Mouse (Mus musculus) bone marrow, adult 2 months (tissue): ENCODE data around the gene Aacs.

Experiments used
- CTCF ChIP-seq: fragments of 200-500 bp; IDR thresholded peaks from 2 replicates; pipeline ENCODE4 v1.5.1; 2011; ENCODE audit warnings: low read length, control low read depth; ENCODE audit not compliant: control insufficient read depth, insufficient read depth
- POLR2A ChIP-seq: fragments of 200-500 bp; IDR thresholded peaks from 2 replicates; pipeline ENCODE4 v1.6.1; 2011; ENCODE audit warnings: low read depth, mild to moderate bottlenecking, control low read depth, low read length, borderline replicate concordance; ENCODE audit not compliant: control insufficient read depth

DNA sequence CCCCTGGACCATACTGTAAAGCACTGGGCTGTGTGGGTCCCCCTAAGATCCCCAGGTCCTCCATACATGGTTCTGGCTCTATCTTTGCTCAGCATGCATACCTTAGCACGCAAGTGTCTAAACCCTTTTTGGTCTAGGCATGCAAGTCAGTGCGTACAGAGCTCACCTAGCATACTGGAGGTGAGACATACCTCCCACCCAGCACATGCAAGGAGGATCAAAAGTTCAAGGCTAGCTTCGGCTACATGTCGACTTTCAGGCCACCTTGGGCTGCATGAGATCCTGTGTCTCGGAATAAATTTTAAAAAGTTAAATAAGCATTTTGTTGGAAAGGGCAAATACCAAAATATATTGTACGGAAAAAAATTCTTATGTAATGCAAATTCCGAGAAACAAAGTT lies 10.4 kb upstream of the Aacs start:
- TF ChIP-seq CTCF (no peak), POLR2A (no peak)
